Mouse (Mus musculus): ENCODE data around the gene Sf3a2. TPM values are rescaled to one million over a fixed set of nuclear protein-coding genes. Genes with fewer than 3 reads are reported as not detected.

Gene Sf3a2
- polyA plus RNA-seq, 1 experiment: 15.3 TPM

- Histone ChIP-seq H3K27ac (replicated peaks; ENCODE audit: low read depth, low read length) (peak overlapping the region; percentile 41), H3K4me1 (ENCODE audit: control insufficient read depth, insufficient read depth, insufficient read length, low read length) (peaks cover 46% of the 10 kb centered on the region), H3K4me3 (ENCODE audit: insufficient read depth, low read depth, low read length) (no peak overlapping the region)
Measured at GRCm38 (mm10) chr10:80763502-80763901, 34.5 kb upstream of the Sf3a2 start.

- Histone ChIP-seq H3K4me1 (ENCODE audit: control insufficient read depth, insufficient read depth, insufficient read length, low read length) (peaks cover 39% of the 10 kb centered on the region), H3K27ac (replicated peaks; ENCODE audit: low read depth, low read length) (peak overlapping the region; percentile 94), H3K4me3 (ENCODE audit: insufficient read depth, low read depth, low read length) (no peak overlapping the region)
Measured at GRCm38 (mm10) chr10:80765746-80766145, 32.3 kb upstream of the Sf3a2 start.

- peak overlapping the region; percentile 94 for H3K27ac ChIP-seq (replicated peaks; ENCODE audit: low read depth, low read length)
Measured at GRCm38 (mm10) chr10:80766161-80766815, 31.7 kb upstream of the Sf3a2 start.

DNA sequence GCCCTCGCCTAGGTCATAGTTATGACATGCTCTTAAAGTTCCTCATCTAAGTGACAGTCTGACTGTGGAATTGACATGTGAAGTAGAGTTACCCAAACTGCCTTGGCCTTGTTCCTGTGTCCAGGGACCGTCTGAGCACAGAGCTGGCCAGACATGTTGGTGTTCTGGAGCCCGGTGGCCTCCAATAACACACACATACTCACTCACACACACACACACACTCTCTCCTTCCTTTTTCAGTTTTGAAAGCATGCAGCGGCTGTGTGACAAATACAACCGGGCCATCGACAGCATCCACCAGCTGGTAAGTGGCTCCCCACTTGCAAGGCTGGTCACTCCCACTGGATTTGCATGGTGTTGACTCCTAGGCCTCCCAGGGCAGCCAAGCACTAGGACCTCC, 29.6 kb upstream of the Sf3a2 start:
- no peak overlapping the region for H3K4me3 ChIP-seq (ENCODE audit: insufficient read depth, low read depth, low read length)
- H3K4me1 ChIP-seq (ENCODE audit: control insufficient read depth, insufficient read depth, insufficient read length, low read length): peaks cover 24% of the 10 kb centered on the region
- no peak overlapping the region for H3K27ac ChIP-seq (replicated peaks; ENCODE audit: low read depth, low read length)

More at GRCm38 (mm10) chr10:80766161-80766815, 31.7 kb upstream of the Sf3a2 start:
- Histone ChIP-seq H3K4me1 (ENCODE audit: control insufficient read depth, insufficient read depth, insufficient read length, low read length) (peaks cover 37% of the 10 kb centered on the region), H3K4me3 (ENCODE audit: insufficient read depth, low read depth, low read length) (no peak overlapping the region)

- no peak overlapping the region for H3K4me3 ChIP-seq (ENCODE audit: insufficient read depth, low read depth, low read length)
- H3K27ac ChIP-seq (replicated peaks; ENCODE audit: low read depth, low read length): no peak overlapping the region
- no peaks in the 10 kb centered on the region for H3K4me1 ChIP-seq (ENCODE audit: control insufficient read depth, insufficient read depth, insufficient read length, low read length)
Measured at GRCm38 (mm10) chr10:80773816-80774215, 24.2 kb upstream of the Sf3a2 start.

DNA sequence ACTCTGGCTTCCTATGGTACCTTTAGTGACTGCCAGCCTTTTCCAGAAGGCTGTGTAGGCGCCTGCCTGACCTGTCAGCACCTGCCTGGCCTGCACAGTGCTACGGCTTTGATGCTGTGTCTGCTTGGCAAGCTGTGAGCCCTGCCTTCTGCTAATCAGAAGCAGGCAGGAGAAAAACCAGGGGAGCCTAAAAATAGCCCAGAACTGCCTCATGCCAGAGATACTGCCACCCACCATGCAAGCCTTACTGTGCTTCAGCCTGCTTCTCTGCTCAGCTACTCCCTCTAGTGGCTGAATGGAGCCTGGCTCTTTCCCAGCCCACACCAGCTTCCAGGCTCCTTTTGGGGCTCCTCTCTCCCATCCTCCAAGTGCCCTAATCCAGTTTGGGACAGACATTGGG, 23.4 kb upstream of the Sf3a2 start:
- no peak overlapping the region for H3K4me3 ChIP-seq (ENCODE audit: insufficient read depth, low read depth, low read length)
- H3K4me1 ChIP-seq (ENCODE audit: control insufficient read depth, insufficient read depth, insufficient read length, low read length): no peaks in the 10 kb centered on the region
- no peak overlapping the region for H3K27ac ChIP-seq (replicated peaks; ENCODE audit: low read depth, low read length)

GRCm38 (mm10) chr10:80774981-80775380, 23.0 kb upstream of the Sf3a2 start:
- no peak overlapping the region for H3K4me3 ChIP-seq (ENCODE audit: insufficient read depth, low read depth, low read length)
- no peak overlapping the region for H3K27ac ChIP-seq (replicated peaks; ENCODE audit: low read depth, low read length)
- H3K4me1 ChIP-seq (ENCODE audit: control insufficient read depth, insufficient read depth, insufficient read length, low read length): no peaks in the 10 kb centered on the region

- Histone ChIP-seq H3K4me1 (ENCODE audit: control insufficient read depth, insufficient read depth, insufficient read length, low read length) (no peaks in the 10 kb centered on the region), H3K4me3 (ENCODE audit: insufficient read depth, low read depth, low read length) (no peak overlapping the region), H3K27ac (replicated peaks; ENCODE audit: low read depth, low read length) (no peak overlapping the region)
Measured at GRCm38 (mm10) chr10:80775731-80776130, 22.3 kb upstream of the Sf3a2 start.

DNA sequence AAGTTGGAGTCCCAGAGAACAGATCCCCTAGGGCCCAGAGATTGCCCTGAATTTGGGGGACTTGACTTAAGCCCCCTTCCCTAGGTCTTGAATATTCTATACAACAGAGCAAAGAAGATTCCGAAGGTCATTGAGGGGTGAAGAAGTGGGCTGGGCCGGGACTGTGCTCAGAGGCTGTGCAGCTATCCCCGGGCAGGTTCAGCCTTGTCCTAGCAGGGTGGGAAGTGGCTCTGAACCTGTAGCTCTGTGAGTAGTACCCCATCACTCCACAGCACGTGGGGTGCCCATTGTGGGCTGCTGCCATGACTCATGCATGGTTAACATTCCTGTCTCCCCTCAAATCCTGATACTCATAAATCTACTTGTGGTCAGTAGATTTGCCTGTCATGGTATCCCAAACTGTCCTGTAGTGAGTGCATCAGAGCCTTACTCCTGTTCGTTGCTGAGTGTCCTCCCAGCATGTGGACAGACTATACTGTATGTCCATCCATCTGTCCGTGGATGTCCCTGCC, 21.6 kb upstream of the Sf3a2 start:
- H3K27ac ChIP-seq (replicated peaks; ENCODE audit: low read depth, low read length): no peak overlapping the region
- H3K4me3 ChIP-seq (ENCODE audit: insufficient read depth, low read depth, low read length): no peak overlapping the region
- H3K4me1 ChIP-seq (ENCODE audit: control insufficient read depth, insufficient read depth, insufficient read length, low read length): no peaks in the 10 kb centered on the region

DNA sequence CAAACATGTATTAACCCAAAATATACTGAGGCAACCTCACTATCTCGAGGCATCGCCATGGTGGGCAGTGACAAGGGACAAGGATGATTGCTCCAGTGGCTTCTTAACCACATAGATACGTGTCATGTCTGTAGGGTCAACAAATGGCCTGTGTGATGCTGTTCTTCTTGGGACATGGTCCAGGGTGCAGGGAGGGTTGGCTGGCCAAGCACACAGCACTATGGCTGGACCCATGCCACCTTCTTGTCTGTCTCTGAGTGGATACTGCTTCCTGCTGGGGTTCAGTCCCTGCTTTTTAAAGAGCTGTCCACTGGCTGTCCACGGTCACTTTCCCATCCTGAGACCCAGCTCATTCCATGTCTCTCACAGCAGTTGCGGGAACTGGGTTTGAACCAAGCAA, 20.9 kb upstream of the Sf3a2 start:
- H3K4me3 ChIP-seq (ENCODE audit: insufficient read depth, low read depth, low read length): no peak overlapping the region
- no peaks in the 10 kb centered on the region for H3K4me1 ChIP-seq (ENCODE audit: control insufficient read depth, insufficient read depth, insufficient read length, low read length)
- no peak overlapping the region for H3K27ac ChIP-seq (replicated peaks; ENCODE audit: low read depth, low read length)

- Histone ChIP-seq H3K4me3 (ENCODE audit: insufficient read depth, low read depth, low read length) (no peak overlapping the region), H3K4me1 (ENCODE audit: control insufficient read depth, insufficient read depth, insufficient read length, low read length) (no peaks in the 10 kb centered on the region), H3K27ac (replicated peaks; ENCODE audit: low read depth, low read length) (no peak overlapping the region)
Measured at GRCm38 (mm10) chr10:80779565-80779964, 18.4 kb upstream of the Sf3a2 start.

DNA sequence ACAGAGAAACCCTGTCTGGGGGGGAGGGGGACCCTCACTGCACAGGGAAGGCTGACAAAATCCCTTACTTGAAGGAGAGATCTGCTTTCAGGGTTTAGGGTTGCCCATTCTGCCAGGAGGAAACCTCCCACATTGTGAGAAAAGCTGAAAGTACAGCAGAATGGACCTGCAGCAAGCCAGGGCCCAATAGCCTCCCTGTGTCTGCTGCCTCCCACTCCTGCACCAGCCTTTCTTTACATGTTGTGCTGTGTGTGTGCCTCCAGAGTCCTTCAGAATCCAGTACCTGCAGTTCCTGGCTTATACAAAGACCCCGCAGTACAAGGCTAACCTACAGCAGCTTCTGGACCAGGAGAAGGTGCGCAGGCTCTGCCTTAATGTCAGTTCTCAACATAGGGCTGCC, 13.7 kb upstream of the Sf3a2 start:
- no peaks in the 10 kb centered on the region for H3K4me1 ChIP-seq (ENCODE audit: control insufficient read depth, insufficient read depth, insufficient read length, low read length)
- no peak overlapping the region for H3K4me3 ChIP-seq (ENCODE audit: insufficient read depth, low read depth, low read length)
- H3K27ac ChIP-seq (replicated peaks; ENCODE audit: low read depth, low read length): no peak overlapping the region

DNA sequence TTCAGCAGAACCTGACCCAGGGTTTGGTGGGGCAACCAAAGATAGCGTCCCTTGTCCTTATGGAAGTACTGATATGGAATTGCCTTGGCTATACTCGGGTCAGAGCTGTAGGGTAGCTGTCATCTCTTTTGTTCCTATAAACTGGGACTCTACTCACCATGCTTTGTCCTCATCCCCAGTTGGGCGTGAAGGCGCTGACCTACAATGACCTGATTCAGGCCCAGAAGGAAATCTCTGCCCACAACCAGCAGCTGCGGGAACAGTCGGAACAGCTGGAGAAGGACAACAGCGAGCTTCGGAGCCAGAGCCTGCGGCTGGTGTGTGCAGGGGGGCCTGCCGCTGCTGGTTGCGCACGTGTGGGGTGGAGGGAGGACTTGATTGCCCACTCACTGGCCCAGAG, 13.1 kb upstream of the Sf3a2 start:
- no peak overlapping the region for H3K27ac ChIP-seq (replicated peaks; ENCODE audit: low read depth, low read length)
- H3K4me1 ChIP-seq (ENCODE audit: control insufficient read depth, insufficient read depth, insufficient read length, low read length): no peaks in the 10 kb centered on the region

GRCm38 (mm10) chr10:80785963-80786362, 12.0 kb upstream of the Sf3a2 start:
- H3K27ac ChIP-seq (replicated peaks; ENCODE audit: low read depth, low read length): no peak overlapping the region

More for the DNA sequence above, 13.1 kb upstream of the Sf3a2 start:
- no peak overlapping the region for H3K4me3 ChIP-seq (ENCODE audit: insufficient read depth, low read depth, low read length)

DNA sequence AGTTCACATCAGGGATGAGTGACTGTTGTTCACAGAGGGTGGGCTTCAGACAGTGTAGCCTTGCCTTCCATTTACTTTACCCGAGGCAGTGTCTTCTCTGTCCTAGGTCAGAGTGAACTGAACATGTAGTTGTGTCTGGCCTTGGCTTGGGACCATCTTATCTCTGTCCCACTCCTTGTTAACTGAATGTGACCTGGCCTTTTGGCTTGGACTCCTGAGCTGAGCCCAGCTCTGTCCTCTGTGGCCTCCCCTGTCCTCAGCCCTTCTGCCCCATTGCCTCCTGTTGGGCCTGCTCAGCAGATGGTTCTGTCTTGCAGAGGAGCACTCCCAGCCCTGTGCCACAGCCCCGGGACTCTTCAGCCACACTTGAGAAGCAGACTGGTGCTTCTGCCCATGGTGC, 10.5 kb upstream of the Sf3a2 start:
- no peak overlapping the region for H3K4me3 ChIP-seq (ENCODE audit: insufficient read depth, low read depth, low read length)
- no peak overlapping the region for H3K27ac ChIP-seq (replicated peaks; ENCODE audit: low read depth, low read length)
- H3K4me1 ChIP-seq (ENCODE audit: control insufficient read depth, insufficient read depth, insufficient read length, low read length): no peaks in the 10 kb centered on the region

More at GRCm38 (mm10) chr10:80785963-80786362, 12.0 kb upstream of the Sf3a2 start:
- H3K4me3 ChIP-seq (ENCODE audit: insufficient read depth, low read depth, low read length): no peak overlapping the region
- H3K4me1 ChIP-seq (ENCODE audit: control insufficient read depth, insufficient read depth, insufficient read length, low read length): no peaks in the 10 kb centered on the region

GRCm38 (mm10) chr10:80790761-80791404, 7.1 kb upstream of the Sf3a2 start:
- Histone ChIP-seq H3K27ac (replicated peaks; ENCODE audit: low read depth, low read length) (no peak overlapping the region), H3K4me1 (ENCODE audit: control insufficient read depth, insufficient read depth, insufficient read length, low read length) (no peaks in the 10 kb centered on the region), H3K4me3 (ENCODE audit: insufficient read depth, low read depth, low read length) (no peak overlapping the region)

All from brown adipose tissue, adult 24 weeks (tissue).